Mouse (Mus musculus): ENCODE results near the gene Cpne5.
"Not testable (repeated sequence)": the region's sequence is repeated elsewhere in the genome, so short reads cannot be mapped to it uniquely, and the experiment has no call there.

Gene Cpne5

DNA sequence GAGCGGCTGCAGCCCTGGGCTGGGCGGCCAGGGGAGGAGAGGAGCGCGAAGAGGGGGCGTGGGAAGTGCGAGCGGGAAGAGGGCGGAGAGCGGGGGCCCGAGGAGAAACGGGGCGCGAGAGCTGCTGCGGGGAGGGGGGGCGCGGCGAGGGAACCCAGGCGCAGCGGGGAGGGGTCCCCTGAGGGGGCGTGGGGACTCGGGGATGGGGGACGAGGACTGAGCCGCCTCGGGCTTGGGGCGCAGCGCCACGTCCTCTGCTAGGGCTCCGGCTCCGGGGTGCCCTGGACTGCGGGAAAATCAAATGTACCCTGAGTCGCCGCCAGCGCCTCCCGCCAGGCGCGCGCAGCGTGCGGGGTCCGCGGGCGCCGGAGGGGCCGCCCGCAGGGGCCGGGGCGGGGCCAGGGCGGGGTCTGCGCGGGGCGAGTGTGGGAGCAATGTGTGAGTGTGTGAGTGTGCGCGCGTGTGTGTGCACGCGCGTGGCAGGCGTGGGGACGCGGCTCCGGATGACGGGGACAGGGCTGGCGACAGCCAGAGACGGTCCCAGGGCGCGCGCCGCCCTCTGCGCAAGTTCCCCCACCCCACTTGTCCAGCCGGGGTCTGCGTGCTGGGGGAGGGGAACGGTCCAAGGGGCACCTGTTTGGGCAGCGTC is at the start of gene Cpne5:
TSS of gene Cpne5 (minus strand) at position 396 of the 649 bp plus-strand sequence.
- DNase-seq (ENCODE audit: low spot score) = peak; percentile 23

DNA sequence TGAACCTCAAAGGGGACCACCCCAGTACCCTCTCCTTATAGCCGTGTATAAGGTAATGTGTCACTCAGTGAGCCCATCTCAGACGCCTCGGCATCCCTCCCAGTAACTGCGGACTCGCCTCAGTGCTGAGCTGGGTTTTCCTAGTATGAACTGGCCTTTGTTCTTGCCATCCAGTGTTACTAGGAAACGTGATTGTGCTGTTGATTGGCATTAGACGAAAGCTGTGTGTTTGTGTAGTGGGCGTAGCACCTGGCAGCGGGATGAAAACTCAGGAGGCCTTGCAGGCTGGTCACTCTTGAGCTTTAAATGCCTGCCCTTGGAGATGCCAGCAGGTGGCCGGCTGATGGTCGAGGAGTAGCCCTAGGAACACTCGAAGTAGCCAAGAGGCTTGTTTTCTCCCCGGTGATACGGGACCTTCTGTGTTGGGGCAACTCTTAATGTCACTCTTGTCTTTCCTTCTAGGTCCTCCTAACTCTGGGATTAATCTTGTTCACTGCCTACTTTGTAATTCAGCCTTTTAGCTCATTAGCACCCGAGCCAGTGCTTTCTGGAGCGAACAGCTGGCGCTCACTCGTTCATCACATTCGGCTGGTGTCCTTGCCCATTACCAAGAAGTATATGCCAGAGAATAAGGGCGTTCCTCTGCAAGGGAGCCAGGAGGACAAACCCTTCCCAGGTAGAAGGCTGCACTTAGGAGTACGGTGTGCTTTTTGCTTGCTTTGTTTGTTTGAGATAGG is 44.4 kb upstream of the Cpne5 start:
- no peak for DNase-seq (ENCODE audit: low spot score)

DNA sequence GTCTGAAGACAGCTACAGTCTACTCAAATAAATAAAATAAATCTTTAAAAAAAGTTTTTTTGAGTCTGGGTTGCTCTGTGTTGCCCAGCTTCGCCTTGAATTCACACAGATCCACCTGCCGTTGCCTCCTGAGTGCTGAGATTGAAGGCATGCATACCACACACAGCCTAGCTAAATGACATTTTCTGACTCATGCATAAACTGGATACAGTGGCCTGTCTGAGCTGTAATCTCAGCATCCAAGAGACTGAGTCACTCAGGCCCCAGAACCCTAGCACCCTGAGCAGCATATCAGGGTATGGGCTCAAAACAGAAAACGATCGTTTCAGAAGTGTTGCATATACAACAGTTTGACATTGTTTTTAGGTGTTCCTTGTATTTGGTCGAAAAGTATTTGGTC is 43.6 kb upstream of the Cpne5 start:
- no peak for DNase-seq (ENCODE audit: low spot score)

DNA sequence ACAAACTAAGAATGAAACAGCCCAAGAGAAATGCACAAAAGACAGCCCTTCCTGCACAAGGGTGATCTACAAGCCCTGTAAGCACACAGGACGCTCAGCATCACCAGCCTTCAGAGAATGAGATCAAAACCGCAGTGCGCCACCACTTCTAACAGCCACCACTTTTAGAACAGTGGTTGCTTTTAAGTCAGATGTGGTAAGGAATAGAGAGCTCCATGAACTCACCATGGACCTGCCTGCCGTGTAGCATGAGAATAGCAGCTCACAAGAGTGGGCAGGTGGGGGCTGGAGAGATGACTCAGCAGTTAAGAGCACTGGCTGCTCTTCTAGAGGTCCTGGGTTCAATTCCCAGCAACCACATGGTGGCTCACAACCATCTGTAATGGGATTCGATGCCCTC is 42.5 kb upstream of the Cpne5 start:
- peak; percentile 91 for DNase-seq (ENCODE audit: low spot score)

DNA sequence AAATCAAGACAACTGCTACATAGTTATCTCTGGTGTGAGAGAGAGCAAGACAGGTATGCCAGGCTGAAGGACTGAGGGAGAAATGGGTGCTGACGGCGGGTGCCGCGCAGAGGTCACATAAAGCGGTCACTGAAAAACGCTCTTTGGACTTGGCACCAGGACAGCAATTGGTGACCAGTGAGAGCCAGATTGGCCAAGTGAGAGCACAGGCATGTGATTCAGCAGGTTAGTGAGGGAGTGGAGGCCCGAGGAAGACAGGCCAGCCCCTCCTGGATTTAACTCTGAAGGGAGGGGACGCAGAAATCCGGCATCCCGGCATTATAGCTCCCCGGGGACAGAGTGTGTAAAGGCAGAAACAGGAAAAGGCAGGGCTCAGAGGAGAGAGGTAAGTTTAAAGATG is 35.9 kb upstream of the Cpne5 start:
- DNase-seq (ENCODE audit: low spot score) = no peak

DNA sequence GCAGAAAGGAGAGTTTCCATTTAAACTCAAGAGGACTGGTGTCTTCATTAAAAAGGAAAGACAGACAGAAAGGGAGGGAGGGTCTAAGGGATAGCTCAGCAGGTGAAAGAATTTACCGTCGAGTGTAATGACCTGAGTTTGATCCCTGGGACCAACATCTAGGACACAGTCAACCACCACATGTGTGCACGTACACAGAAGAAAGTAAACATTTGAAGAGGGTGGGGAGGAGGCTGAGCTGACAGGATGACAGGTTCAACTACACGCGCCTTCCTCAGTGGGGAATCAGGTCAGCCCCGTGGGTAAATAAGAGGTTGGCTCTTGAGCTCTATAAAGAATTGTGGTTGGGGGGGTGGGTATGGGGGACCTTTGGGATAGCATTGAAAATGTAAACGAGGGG is 35.2 kb upstream of the Cpne5 start:
- DNase-seq (ENCODE audit: low spot score) = no peak

DNA sequence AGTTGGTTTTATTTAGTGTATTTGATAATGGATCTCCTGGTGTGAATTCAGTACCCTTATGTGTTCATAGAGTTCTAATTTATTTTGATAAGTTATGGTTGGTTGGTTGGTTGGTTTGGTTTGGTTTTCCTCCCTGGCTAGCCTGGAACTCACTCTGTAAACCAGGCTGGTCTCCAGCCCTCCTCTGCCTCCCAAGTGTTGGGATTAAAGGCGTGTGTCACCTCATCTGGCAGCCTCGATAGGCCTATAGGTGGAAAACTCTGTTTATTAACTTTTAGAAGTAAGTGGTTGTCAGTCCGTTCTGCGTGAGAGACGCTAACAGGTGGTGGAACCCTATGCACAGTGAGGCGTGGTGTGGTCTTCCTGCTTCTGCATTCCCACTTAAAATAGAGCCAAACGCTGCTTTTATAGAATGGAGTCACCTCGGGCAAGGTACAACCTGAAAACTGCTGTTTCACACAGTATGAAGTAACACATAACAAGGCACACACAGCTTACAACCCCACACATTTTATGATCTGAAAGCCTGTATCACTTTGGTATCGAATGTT is 32.3 kb upstream of the Cpne5 start:
- no peak for DNase-seq (ENCODE audit: low spot score)

DNA sequence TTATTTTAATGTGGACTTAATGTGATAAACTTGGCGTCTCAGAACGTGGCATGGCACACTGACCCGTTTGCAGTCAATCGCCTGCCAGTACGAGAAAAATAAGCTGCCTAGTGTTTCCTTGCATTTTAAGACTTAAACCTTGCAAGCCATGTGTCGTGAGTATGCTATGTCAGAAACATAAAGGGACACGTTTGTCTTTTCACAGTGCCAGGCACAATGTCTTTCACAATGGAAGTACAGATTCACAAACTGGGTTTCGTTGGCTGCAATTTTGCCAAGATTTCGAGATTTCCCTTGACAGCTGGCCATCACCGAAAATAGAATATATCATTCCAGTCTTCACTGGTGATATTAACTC is 31.4 kb upstream of the Cpne5 start:
- no peak for DNase-seq (ENCODE audit: low spot score)

DNA sequence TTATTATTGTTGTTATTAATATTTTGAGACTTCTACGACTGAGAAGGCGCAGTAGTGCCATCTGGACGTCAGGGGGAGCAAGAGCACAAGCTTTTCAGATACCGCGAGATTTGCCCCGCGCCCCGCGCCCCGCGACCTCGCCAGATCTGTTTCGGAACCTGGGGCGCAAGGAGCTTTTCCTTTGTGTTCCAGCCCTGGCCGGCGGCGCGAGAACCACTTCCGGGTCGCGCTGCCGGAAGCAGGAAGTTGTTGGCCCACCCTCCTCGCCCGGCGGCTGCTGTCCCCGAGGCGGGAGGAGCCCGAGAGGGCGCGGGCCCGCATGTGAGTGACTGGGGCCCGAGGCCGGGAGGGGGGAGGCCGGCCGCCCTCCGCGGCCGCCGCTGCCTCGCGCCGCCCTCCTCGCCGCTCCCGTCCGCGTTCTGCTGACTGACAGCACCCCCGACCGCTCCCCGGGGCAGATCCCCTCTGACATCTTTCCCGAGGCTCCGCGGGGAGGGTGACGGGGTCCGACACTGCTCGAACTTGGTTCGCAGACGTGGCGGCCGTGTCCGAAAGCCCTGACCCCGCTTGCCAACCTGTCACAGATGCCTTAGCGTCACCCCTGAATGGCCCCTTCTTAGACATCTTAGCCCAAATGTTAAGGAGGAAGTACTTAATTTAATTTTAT is 30.8 kb upstream of the Cpne5 start, which contains the start of gene BC004004:
TSS of gene BC004004 (plus strand) at position 107 of the 667 bp plus-strand sequence.
- peak; percentile 94 for DNase-seq (ENCODE audit: low spot score)

DNA sequence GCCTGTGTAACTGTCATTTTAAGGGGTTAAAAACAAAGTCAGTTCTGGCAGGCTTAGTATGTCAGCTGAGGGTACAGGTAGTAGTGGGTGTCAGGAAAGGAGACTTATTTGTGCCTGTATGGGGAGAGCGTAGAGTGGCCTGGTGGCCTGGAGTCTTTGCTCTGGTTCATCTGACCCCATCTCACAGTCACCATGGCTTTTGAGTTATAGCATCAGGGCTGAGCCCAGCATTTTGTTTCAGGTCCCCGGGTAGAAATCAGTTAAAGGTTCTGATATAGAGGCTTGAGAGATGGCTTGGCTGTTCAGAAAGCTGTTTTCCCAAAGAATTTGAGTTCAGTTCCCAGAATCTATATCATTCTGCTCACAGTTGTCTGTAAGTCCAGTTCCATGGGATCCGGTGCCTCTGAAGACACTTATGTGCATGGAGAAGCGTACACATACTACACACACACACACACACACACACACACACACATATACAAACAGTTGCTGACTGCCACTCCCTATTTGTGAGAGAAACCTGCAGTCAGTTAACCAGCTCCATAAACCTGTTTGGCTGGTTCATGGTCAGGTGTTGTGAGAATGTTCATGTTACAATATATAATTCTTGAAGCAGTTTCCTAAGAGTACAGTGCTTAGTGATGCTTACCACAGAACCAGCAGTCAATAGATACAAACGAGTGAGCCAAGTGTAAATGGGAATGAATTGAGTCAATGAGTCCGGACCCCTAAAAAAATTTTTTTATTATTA is 30.1 kb upstream of the Cpne5 start:
- no peak for DNase-seq (ENCODE audit: low spot score)

DNA sequence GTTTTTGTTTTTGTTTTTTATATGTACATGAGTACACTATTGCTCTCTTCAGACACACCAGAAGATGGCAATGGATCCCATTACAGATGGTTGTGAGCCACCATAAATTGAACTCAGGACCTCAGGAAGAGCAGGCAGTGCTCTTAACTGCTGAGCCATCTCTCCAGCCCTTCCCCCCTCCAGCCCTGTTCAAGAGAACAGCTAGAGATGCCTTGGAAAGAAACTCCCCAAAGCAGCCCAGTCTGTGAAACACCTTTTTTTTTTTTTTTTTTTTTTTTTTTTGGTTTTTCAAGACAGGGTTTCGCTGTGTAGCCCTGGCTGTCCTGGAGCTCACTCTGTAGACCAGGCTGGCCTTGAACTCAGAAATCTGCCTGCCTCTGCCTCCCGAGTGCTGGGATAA is 29.1 kb upstream of the Cpne5 start:
- DNase-seq (ENCODE audit: low spot score) = not testable (repeated sequence)

DNA sequence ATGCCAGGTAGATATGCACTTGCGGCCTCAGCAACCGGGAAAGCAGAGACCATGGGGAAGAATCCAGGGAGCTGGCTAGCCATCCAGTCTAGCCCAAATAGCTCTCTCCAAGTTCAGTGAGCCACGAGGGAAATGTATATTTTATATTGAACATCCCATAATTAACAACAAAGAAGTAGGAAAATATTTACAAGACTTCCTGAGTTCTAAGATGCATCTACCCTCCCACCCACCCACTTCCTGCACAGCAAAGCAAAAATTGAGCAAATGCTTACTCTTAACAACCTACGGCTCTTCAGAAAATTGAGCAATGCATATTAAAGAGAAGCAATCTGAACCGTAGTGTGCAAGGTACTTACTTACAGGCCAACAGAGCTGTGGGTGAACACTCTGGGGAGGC is 26.8 kb upstream of the Cpne5 start:
- no peak for DNase-seq (ENCODE audit: low spot score)

DNA sequence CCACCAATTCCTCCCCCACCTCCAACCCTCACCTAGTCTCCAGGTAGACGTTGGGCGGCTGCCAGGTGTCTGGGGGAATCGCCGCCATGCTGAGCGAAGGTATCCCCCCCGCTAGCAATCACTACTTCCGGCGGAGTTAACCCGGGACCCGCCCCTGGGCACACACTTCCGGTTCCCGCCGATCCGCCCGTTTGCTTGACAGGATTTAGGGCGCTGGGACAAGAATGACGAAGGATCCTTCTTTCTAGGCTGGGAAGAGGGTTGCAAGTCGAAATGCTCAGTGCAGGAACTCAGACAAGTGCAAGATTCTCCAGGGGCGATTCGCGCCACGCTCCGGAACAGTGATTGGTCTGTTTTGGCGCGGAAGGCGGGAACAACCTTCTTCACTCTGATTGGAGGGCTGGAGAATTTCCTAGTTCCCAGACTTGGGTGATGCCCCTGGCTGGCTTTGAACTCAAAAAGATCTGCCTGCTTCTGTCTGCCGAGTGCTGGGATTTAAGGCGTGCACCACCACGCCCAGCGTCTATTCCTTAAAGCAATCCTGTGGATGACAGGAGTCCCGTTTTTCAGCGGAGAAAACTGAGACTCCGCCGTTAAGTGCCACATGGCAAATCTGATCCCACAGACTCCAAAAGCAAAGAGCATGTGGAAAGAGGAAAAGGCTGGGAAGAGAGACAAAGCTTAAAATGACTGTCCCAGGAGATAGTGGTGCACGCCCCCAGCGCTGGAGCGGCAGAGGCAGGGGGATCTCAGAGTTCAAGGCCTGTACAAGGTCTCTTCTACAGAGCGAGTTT is 26.1 kb upstream of the Cpne5 start, which contains the start of gene Ppil1:
TSS of gene Ppil1 (minus strand) at position 347 of the 794 bp plus-strand sequence.
- peak; percentile 78 for DNase-seq (ENCODE audit: low spot score)

DNA sequence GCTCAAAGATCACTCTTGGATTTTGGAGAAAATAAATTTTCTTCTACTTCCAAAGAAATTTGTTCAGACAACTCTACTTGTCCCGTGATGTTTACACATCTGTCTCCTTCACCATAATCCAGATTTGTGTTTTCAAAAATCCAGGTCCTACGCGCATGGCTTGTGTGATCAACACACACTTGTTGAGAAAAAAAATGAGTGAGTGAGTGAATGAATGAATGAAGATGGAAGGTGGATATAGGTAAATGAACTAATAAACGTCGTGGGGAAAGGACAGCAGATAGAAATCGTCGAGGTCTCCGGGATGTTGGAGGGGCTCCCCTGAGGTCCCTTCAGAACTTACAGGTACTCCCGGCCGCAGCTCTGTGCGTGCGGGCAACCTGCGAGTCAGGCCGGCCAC is 25.4 kb upstream of the Cpne5 start:
- DNase-seq (ENCODE audit: low spot score) = no peak

DNA sequence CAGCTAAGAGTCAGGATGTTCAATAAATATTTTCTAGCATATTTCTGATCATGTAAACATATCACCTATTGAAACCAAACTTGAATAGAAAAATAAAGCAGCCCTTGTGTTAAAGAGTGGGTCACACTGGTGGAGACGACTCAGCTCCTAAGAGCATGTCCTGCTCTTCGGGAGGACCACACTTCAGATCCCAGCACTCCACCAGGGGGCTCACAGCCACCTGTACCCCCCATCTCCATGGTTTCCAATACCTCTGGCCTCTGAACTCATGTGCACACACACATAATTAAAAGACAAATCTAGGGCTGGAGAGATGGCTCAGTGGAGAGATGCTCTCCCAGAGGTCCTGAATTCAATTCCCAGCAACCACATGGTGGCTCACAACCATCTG is 24.3 kb upstream of the Cpne5 start:
- DNase-seq (ENCODE audit: low spot score) = no peak

DNA sequence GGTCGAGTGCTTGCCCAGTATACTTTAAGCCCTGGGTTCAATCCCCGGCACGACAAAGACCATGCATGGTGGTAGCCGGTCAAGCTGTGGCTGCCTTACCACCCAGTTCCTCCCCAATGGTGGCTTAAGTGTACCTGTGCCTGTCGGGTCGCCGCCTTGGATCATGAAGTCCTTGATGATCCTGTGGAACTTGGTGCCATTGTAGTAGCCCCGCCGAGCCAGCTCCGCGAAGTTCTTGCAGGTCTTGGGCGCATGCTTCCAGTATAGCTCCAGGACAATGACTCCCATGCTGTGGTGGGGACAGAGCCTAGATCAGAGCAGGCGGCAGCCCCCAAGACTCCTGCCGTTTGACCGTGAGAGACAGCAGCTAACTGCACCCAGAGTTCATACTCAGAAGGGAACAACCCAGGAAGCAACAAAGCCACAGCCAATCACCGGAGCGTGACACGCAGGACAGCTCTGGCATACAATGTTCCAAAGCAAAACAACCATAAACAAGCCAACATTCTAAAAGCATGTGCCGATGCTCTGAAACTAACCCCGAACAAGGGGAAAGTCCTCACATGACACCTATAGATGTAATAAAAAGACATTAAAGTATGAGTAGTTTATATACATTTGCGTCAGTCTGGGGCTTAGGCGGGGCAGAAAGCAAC is 23.8 kb upstream of the Cpne5 start:
- no peak for DNase-seq (ENCODE audit: low spot score)

DNA sequence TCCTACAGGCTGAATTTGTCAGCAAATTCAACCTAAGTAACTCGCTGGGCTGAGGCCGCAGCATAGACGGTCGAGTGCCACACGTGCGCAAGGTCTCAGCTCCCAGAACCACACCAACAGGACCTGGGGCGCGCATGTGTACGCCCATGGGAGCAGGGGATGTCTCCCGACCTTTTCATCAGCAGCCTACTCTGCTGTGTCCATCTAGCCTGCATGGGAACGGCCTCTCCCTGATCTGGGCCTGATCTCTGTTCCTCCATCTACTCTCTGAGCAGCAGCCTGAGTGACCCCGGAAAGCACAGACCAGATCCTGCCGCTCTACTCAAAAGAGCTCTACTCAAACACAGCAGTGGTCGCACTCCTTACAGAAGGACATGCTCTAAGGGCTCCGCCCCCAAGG is 22.5 kb upstream of the Cpne5 start:
- DNase-seq (ENCODE audit: low spot score) = no peak

DNA sequence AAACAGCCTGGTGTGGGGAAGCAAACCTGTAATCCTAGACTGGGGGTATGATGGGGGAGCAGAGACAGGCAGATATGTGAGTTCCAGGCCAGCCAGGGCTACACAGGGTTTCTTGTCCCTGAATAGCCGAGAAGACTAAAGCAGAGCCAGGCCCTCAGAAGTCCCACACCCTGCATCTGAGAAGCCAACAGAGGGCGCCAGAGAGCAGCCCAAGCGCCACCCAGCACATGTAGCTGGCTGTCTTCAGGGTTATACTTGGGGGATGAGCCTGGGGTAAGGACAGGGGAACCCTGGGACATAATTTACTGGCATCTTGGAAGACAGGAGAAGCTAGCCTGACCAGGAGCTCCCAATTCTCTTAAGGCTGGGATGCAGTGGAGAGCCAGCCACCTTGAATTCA is 21.5 kb upstream of the Cpne5 start:
- peak; percentile 76 for DNase-seq (ENCODE audit: low spot score)

DNA sequence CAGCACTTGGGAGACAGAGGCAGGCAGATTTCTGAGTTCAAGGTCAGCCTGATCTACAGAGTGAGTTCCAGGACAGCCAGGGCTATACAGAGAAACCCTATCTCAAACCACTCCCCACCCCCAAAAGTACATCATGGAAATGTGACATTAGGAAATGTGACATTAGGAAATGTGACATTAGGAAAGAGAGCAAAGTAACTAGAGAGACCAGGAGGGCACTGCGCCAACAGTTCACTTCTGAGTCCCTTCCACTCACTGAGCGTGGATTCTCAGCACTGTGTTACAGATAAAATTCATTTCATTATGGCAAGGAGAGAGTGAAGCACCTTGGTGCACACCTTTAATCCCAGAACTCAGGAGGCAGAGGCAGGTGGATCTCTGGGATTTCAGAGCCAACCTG is 21.0 kb upstream of the Cpne5 start:
- no peak for DNase-seq (ENCODE audit: low spot score)

DNA sequence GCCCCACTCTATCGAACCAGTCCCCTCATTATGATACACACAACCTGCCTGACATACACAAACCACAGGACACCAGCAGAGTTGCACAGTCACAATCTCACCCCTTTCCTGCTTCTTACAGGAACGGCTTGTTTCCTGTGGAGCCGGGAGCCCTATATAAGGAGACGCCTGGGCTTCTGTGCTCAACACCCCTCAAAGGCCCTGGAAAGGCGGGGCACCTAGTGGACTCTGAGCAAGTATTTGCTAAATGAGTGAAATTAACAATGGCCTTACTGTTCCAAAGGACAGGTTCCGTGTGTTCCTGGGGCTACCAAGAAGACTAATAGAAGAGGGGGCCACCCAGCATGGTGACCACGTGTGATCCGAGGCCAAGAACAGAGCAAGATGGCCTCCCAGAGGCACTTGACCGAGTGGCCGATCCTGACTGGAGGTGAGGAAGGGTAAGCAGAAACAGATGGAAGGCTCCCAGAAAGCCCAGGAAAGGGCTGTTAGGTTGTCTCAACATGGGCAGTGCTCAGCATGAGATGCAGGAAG is 20.1 kb upstream of the Cpne5 start:
- DNase-seq (ENCODE audit: low spot score) = no peak
